Mouse (Mus musculus) limb, embryonic 12.5 days (tissue): ENCODE results near the gene Mab21l2. TPM values are rescaled to one million over a fixed set of nuclear protein-coding genes. Genes with fewer than 3 reads are reported as not detected.

Experiments used
- ATAC-seq: fragments of 200-750 bp; cut with Nextera tagmentation; 2 replicates; pipeline ENCODE4 v1.8.0; 2017; ENCODE audit warnings: low read depth, moderate TSS enrichment; ENCODE audit not compliant: insufficient number of reproducible peaks, insufficient read depth, low FRiP score, low TSS enrichment
- H3K27ac ChIP-seq: fragments of 300-500 bp; sonication (generic); 2 replicates; pipeline ENCODE4 v1.5.1; 2016; ENCODE audit warnings: mild to moderate bottlenecking, moderate library complexity
- H3K27me3 ChIP-seq: fragments of 300-500 bp; sonication (generic); 2 replicates; pipeline ENCODE4 v1.6.1; 2016; ENCODE audit warnings: mild to moderate bottlenecking, moderate library complexity
- H3K36me3 ChIP-seq: fragments of 300-500 bp; sonication (generic); 2 replicates; pipeline ENCODE4 v1.6.1; 2016; ENCODE audit warnings: mild to moderate bottlenecking, moderate library complexity
- H3K4me1 ChIP-seq: fragments of 300-500 bp; sonication (generic); replicated peaks from 2 replicates; pipeline ENCODE4 v1.6.1; 2016
- H3K4me2 ChIP-seq: fragments of 300-500 bp; sonication (generic); 2 replicates; pipeline ENCODE4 v1.6.1; 2016; ENCODE audit warnings: mild to moderate bottlenecking, moderate library complexity
- H3K4me3 ChIP-seq: fragments of 300-500 bp; sonication (generic); replicated peaks from 2 replicates; pipeline ENCODE4 v1.5.1; 2016; ENCODE audit warnings: mild to moderate bottlenecking
- H3K9ac ChIP-seq: fragments of 300-500 bp; sonication (generic); replicated peaks from 2 replicates; pipeline ENCODE4 v1.6.1; 2016; ENCODE audit warnings: mild to moderate bottlenecking, moderate library complexity
- H3K9me3 ChIP-seq: fragments of 300-500 bp; sonication (generic); 2 replicates; pipeline ENCODE4 v1.6.1; 2016; ENCODE audit warnings: mild to moderate bottlenecking, moderate library complexity
- WGBS: fragments of 180-500 bp; shearing (Covaris S2); methylation state at CpG from one replicate; pipeline ENCODE4 v1.1.7; 2016; 5-methylcytosine and 5-hydroxymethylcytosine counted together
- polyA plus RNA-seq: library from polyadenylated mRNA; unstranded; fragments of >200 nt; fragmentation: Nextera tagmentation; extraction: Ambion mirVana; gene quantifications from 2 replicates; pipeline ENCODE4 v1.2.1, GENCODE M21; 2016

Mab21l2 gene
- 142 and 172 TPM in 2 replicates for polyA plus RNA-seq

- Histone ChIP-seq H3K27ac (peak within 1 kb of the TSS; percentile 100), H3K9ac (peak within 1 kb of the TSS; percentile 100), H3K4me3 (peak within 1 kb of the TSS; percentile 81), H3K4me1 (peaks cover 27% of the 10 kb centered on the region), H3K27me3 (peaks cover 6% of the 10 kb centered on the region; the same call in 1 of the 2 replicates), H3K4me2 (peak within 1 kb of the TSS; percentile 76), H3K9me3 (no peaks in the 10 kb centered on the region), H3K36me3 (no peaks in the 10 kb centered on the region)
- peak; percentile 83 for ATAC-seq
- 0% methylated on average over 25 of the region's 25 CpGs for whole genome bisulfite sequencing
These were observed at the start of gene Mab21l2 for GRCm38 (mm10) chr3:86548091-86549015. Gene Mab21l2, minus strand, starts transcription at chr3:86548629.

GRCm38 (mm10) chr3:86575312-86575711 is 26.9 kb upstream of the Mab21l2 start:
- H3K27ac ChIP-seq: no peak overlapping the region
- no peak for ATAC-seq
- no peaks in the 10 kb centered on the region for H3K27me3 ChIP-seq
- no peak overlapping the region for H3K9ac ChIP-seq
- no peaks in the 10 kb centered on the region for H3K9me3 ChIP-seq
- H3K4me3 ChIP-seq: no peak overlapping the region
- no peaks in the 10 kb centered on the region for H3K4me1 ChIP-seq
- H3K4me2 ChIP-seq: no peak overlapping the region
- H3K36me3 ChIP-seq: no peaks in the 10 kb centered on the region

- H3K27ac ChIP-seq: no peak overlapping the region
- no peaks in the 10 kb centered on the region for H3K36me3 ChIP-seq
- no peaks in the 10 kb centered on the region for H3K9me3 ChIP-seq
- no peak overlapping the region for H3K4me3 ChIP-seq
- no peaks in the 10 kb centered on the region for H3K27me3 ChIP-seq
- no peak for ATAC-seq
- WGBS: 48% methylated on average over 3 of the region's 3 CpGs
- H3K9ac ChIP-seq: no peak overlapping the region
- no peak overlapping the region for H3K4me2 ChIP-seq
- H3K4me1 ChIP-seq: no peaks in the 10 kb centered on the region
These were observed 24.3 kb upstream of the Mab21l2 start for GRCm38 (mm10) chr3:86572519-86573244.

GRCm38 (mm10) chr3:86571518-86571917 is 23.1 kb upstream of the Mab21l2 start:
- H3K4me2 ChIP-seq: no peak overlapping the region
- no peaks in the 10 kb centered on the region for H3K27me3 ChIP-seq
- H3K4me1 ChIP-seq: no peaks in the 10 kb centered on the region
- no peaks in the 10 kb centered on the region for H3K9me3 ChIP-seq
- H3K36me3 ChIP-seq: no peaks in the 10 kb centered on the region
- H3K9ac ChIP-seq: no peak overlapping the region
- ATAC-seq: no peak
- WGBS: 66% methylated on average over 4 of the region's 4 CpGs
- no peak overlapping the region for H3K27ac ChIP-seq
- no peak overlapping the region for H3K4me3 ChIP-seq

GRCm38 (mm10) chr3:86567312-86567711 is 18.9 kb upstream of the Mab21l2 start:
- H3K4me3 ChIP-seq: no peak overlapping the region
- 81% methylated on average over 4 of the region's 4 CpGs for WGBS
- no peak overlapping the region for H3K27ac ChIP-seq
- no peak for ATAC-seq
- H3K4me1 ChIP-seq: no peaks in the 10 kb centered on the region
- no peaks in the 10 kb centered on the region for H3K36me3 ChIP-seq
- no peaks in the 10 kb centered on the region for H3K27me3 ChIP-seq
- H3K9ac ChIP-seq: no peak overlapping the region
- H3K4me2 ChIP-seq: no peak overlapping the region
- H3K9me3 ChIP-seq: no peaks in the 10 kb centered on the region

GRCm38 (mm10) chr3:86561396-86561795 is 13.0 kb upstream of the Mab21l2 start:
- no peaks in the 10 kb centered on the region for H3K27me3 ChIP-seq
- H3K4me3 ChIP-seq: no peak overlapping the region
- H3K4me1 ChIP-seq: peaks cover 8% of the 10 kb centered on the region
- H3K4me2 ChIP-seq: no peak overlapping the region
- no peak overlapping the region for H3K9ac ChIP-seq
- H3K27ac ChIP-seq: no peak overlapping the region
- 86% methylated on average over 1 of the region's 1 CpGs for WGBS
- no peak for ATAC-seq
- no peaks in the 10 kb centered on the region for H3K36me3 ChIP-seq
- no peaks in the 10 kb centered on the region for H3K9me3 ChIP-seq

GRCm38 (mm10) chr3:86561023-86561344 is 12.6 kb upstream of the Mab21l2 start:
- ATAC-seq: no peak
- H3K27me3 ChIP-seq: no peaks in the 10 kb centered on the region
- H3K27ac ChIP-seq: no peak overlapping the region
- H3K9me3 ChIP-seq: no peaks in the 10 kb centered on the region
- H3K4me1 ChIP-seq: peaks cover 9% of the 10 kb centered on the region
- H3K4me3 ChIP-seq: no peak overlapping the region
- no peak overlapping the region for H3K4me2 ChIP-seq
- no peak overlapping the region for H3K9ac ChIP-seq
- H3K36me3 ChIP-seq: no peaks in the 10 kb centered on the region
- 77% methylated on average over 1 of the region's 1 CpGs for WGBS

- H3K9me3 ChIP-seq: no peaks in the 10 kb centered on the region
- H3K36me3 ChIP-seq: no peaks in the 10 kb centered on the region
These were observed 12.0 kb upstream of the Mab21l2 start for GRCm38 (mm10) chr3:86560281-86561022.

GRCm38 (mm10) chr3:86559635-86560034 is 11.2 kb upstream of the Mab21l2 start:
- no peaks in the 10 kb centered on the region for H3K27me3 ChIP-seq
- ATAC-seq: no peak
- H3K27ac ChIP-seq: no peak overlapping the region
- H3K4me2 ChIP-seq: no peak overlapping the region
- peaks cover 12% of the 10 kb centered on the region for H3K4me1 ChIP-seq
- no peak overlapping the region for H3K4me3 ChIP-seq
- no peaks in the 10 kb centered on the region for H3K36me3 ChIP-seq
- WGBS: 89% methylated on average over 4 of the region's 4 CpGs
- H3K9me3 ChIP-seq: no peaks in the 10 kb centered on the region
- H3K9ac ChIP-seq: no peak overlapping the region

More at GRCm38 (mm10) chr3:86560281-86561022, 12.0 kb upstream of the Mab21l2 start:
- WGBS: 82% methylated on average over 4 of the region's 4 CpGs
- Histone ChIP-seq H3K27ac (no peak overlapping the region), H3K4me3 (no peak overlapping the region), H3K4me1 (peaks cover 9% of the 10 kb centered on the region), H3K4me2 (no peak overlapping the region), H3K27me3 (no peaks in the 10 kb centered on the region), H3K9ac (no peak overlapping the region)
- no peak for ATAC-seq

- Histone ChIP-seq H3K4me3 (no peak overlapping the region), H3K9ac (no peak overlapping the region), H3K27me3 (no peaks in the 10 kb centered on the region), H3K36me3 (no peaks in the 10 kb centered on the region), H3K9me3 (no peaks in the 10 kb centered on the region), H3K27ac (no peak overlapping the region), H3K4me1 (peaks cover 12% of the 10 kb centered on the region), H3K4me2 (no peak overlapping the region)
- WGBS: 33% methylated on average over 1 of the region's 1 CpGs
- no peak for ATAC-seq
These were observed 10.5 kb upstream of the Mab21l2 start for GRCm38 (mm10) chr3:86558976-86559375.

GRCm38 (mm10) chr3:86552170-86552569 is 3.7 kb upstream of the Mab21l2 start:
- H3K4me2 ChIP-seq: peak overlapping the region; percentile 41
- 0 out of 2 replicates have a peak overlapping the region, but pooled peaks have one; percentile 62 for H3K27ac ChIP-seq
- ATAC-seq: no peak
- H3K9me3 ChIP-seq: no peaks in the 10 kb centered on the region
- H3K27me3 ChIP-seq: peaks cover 4% of the 10 kb centered on the region; the same call in 1 of the 2 replicates
- no peak overlapping the region for H3K4me3 ChIP-seq
- H3K9ac ChIP-seq: no peak overlapping the region
- 17% methylated on average over 5 of the region's 5 CpGs for WGBS
- peaks cover 38% of the 10 kb centered on the region for H3K4me1 ChIP-seq
- H3K36me3 ChIP-seq: no peaks in the 10 kb centered on the region
